Mouse (Mus musculus): Measurements from ENCODE around the gene Kbtbd8.

The Kbtbd8 gene

DNA sequence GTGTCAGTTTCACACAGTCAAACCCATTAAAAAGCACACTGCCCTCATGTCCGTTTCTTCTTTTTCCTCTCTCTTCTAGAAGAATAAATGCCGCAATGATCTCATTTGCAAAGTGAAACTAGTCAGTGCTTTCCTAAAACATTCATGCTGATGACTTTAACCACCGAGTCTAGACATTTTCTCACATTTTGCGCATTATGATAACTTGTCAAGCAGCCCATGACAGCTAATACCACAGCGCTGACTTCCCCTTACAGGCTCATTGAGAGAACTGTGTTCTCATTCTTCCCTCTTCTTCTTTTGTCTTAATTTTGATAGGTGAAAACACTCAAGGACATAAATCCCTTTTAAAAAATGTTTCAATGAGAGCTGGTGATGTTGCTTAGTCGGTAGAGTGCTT lies 52.4 kb downstream of the Kbtbd8 start:
- DNase-seq (ENCODE audit: extremely low spot score, low read depth, low spot score) = no peak

DNA sequence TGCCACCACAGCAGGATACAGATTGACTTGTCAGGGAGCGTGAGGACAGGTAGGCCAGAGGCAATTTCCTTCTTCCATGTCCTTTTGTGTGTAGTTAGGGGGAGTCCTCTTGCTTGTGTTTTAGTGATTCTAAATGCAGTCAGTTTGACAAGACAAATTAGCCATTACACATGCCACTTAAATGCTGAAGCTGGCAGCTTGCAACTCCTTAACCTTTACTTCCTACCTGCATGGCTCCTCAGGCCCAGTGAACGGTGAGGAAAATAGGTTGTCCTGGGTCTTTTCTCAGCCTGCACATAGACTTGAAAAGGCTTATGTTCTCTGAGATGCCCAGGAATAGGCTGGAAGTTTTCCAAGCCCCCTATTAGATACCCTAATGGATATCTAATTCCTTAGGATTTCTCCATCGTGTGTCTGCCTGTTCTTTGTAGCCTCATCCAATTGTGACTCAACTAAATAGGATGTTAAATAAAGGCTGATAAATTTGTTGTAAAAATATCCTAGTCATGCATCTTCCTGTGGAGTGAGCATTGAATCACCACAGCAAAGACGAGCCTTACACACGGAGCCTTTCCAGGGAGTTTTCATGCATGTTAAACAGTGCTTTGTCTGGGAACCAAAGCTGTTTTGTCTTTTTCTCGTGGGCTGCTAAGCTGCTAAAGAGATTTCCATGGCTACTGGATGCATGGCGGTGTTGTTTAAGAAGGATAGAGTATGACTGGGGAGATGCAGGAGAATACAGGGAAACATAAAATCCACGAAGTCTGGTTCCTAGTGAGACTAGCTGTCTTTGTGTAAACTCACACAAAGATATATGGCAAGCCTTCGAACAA lies 57.5 kb downstream of the Kbtbd8 start:
- DNase-seq (ENCODE audit: extremely low spot score, low read depth, low spot score) = no peak
